Mouse (Mus musculus) layer of hippocampus, postnatal 36 days (tissue): ENCODE results near the gene Lamtor2. TPM values are rescaled to one million over a fixed set of nuclear protein-coding genes. Genes with fewer than 3 reads are reported as not detected.

Source experiments
- DNase-seq, 2 experiments: peaks; one replicate each; pipeline ENCODE4 v3.0.0; 2022
- total RNA-seq, 2 experiments: library from RNA; stranded (reverse); gene quantifications; 2 replicates each; pipeline ENCODE4 v1.2.3; 2021

Gene Lamtor2
- total RNA-seq, 2 experiments from 2014 or later = 91.0 to 111 TPM

GRCm38 (mm10) chr3:88541622-88542401, 11.1 kb downstream of the Lamtor2 start:
- no peak for DNase-seq

- no peak for DNase-seq
Observed at GRCm38 (mm10) chr3:88540085-88540484, 12.8 kb downstream of the Lamtor2 start.

GRCm38 (mm10) chr3:88539397-88539796, 13.5 kb downstream of the Lamtor2 start:
- DNase-seq = no peak

GRCm38 (mm10) chr3:88538271-88539145, 14.4 kb downstream of the Lamtor2 start:
- DNase-seq = no peak

- DNase-seq = no peak
Observed at GRCm38 (mm10) chr3:88537146-88537545, 15.7 kb downstream of the Lamtor2 start.

- peak; percentile 61 to 78 for DNase-seq
Observed at GRCm38 (mm10) chr3:88536103-88536930, 16.6 kb downstream of the Lamtor2 start.

- no peak for DNase-seq
Observed at GRCm38 (mm10) chr3:88535527-88535926, 17.3 kb downstream of the Lamtor2 start.

- no peak for DNase-seq
Observed at GRCm38 (mm10) chr3:88535005-88535404, 17.9 kb downstream of the Lamtor2 start.

GRCm38 (mm10) chr3:88533706-88534105, 19.2 kb downstream of the Lamtor2 start:
- DNase-seq = no peak

GRCm38 (mm10) chr3:88532689-88533511, 20.0 kb downstream of the Lamtor2 start:
- no peak for DNase-seq

- no peak for DNase-seq
Observed at GRCm38 (mm10) chr3:88532299-88532674, 20.6 kb downstream of the Lamtor2 start, which contains the start of gene Mex3a. Gene Mex3a (plus strand): TSS chr3:88532395.

GRCm38 (mm10) chr3:88531348-88532298, 21.3 kb downstream of the Lamtor2 start:
- DNase-seq = peak; percentile 89

- no peak for DNase-seq
Observed at GRCm38 (mm10) chr3:88530082-88530864, 22.6 kb downstream of the Lamtor2 start.

- DNase-seq = no peak
Observed at GRCm38 (mm10) chr3:88529204-88530000, 23.5 kb downstream of the Lamtor2 start.

- DNase-seq = no peak
Observed at GRCm38 (mm10) chr3:88528646-88529045, 24.2 kb downstream of the Lamtor2 start.

GRCm38 (mm10) chr3:88527565-88527964, 25.3 kb downstream of the Lamtor2 start:
- no peak for DNase-seq

GRCm38 (mm10) chr3:88526157-88527131, 26.4 kb downstream of the Lamtor2 start:
- DNase-seq = peak; percentile 70 to 76
